Mouse (Mus musculus) MEL (cell line): ENCODE results near the gene Tapt1. TPM values are rescaled to one million over a fixed set of nuclear protein-coding genes. Genes with fewer than 3 reads are reported as not detected.

Experiments
- DNase-seq: peaks from one replicate; pipeline ENCODE4 v3.0.0; 2011; ENCODE audit warnings: low read depth, low spot score
- H3K27ac ChIP-seq: 2 replicates; pipeline ENCODE4 v1.5.1; 2012; ENCODE audit warnings: low read depth, mild to moderate bottlenecking, control low read depth, low read length, moderate library complexity; ENCODE audit not compliant: control insufficient read depth
- H3K27me3 ChIP-seq, 2 experiments: fragments of 150-350 bp in 1 of 2; sonication (generic) in 1 of 2; 2 replicates each; pipeline ENCODE4 v1.6.1; 2012; ENCODE audit warnings: low read length in 2 of 2, mild to moderate bottlenecking in 2 of 2, improper control_type of control experiment in 1 of 2, moderate library complexity in 1 of 2; ENCODE audit not compliant: insufficient read depth in 2 of 2, control insufficient read depth in 1 of 2
- H3K36me3 ChIP-seq, 2 experiments: 2 replicates each; pipeline ENCODE4 v1.6.1; 2012 to 2014; ENCODE audit warnings: low read length in 2 of 2, improper control_type of control experiment in 1 of 2, inconsistent platforms in 1 of 2, mild to moderate bottlenecking in 1 of 2; ENCODE audit not compliant: insufficient read depth in 2 of 2, control insufficient read depth in 1 of 2
- H3K4me1 ChIP-seq, 2 experiments: fragments of 150-350 bp in 1 of 2; sonication (generic) in 1 of 2; 2 replicates each; pipeline ENCODE4 v1.6.1; 2012; ENCODE audit warnings: low read length in 2 of 2, improper control_type of control experiment in 1 of 2, mild to moderate bottlenecking in 1 of 2; ENCODE audit not compliant: insufficient read depth in 2 of 2, control insufficient read depth in 1 of 2
- H3K4me3 ChIP-seq, 2 experiments: fragments of 150-350 bp in 1 of 2; sonication (generic) in 1 of 2; 2 replicates each; pipeline ENCODE4 v1.5.1; 2012; ENCODE audit warnings: low read depth in 2 of 2, low read length in 2 of 2, mild to moderate bottlenecking in 2 of 2, moderate library complexity in 2 of 2, control low read depth in 1 of 2, improper control_type of control experiment in 1 of 2; ENCODE audit not compliant: control insufficient read depth in 1 of 2, insufficient read depth in 1 of 2
- H3K79me2 ChIP-seq: 2 replicates; pipeline ENCODE4 v1.6.1; 2012; ENCODE audit warnings: mild to moderate bottlenecking, low read length, moderate library complexity; ENCODE audit not compliant: control insufficient read depth, poor library complexity, insufficient read depth
- H3K9ac ChIP-seq: 2 replicates; pipeline ENCODE4 v1.6.1; 2012; ENCODE audit warnings: low read depth, mild to moderate bottlenecking, control low read depth, low read length, moderate library complexity; ENCODE audit not compliant: control insufficient read depth, poor library complexity, severe bottlenecking
- H3K9me3 ChIP-seq: fragments of 150-350 bp; sonication (generic); replicated peaks from 2 replicates; pipeline ENCODE4 v1.6.1; 2012; ENCODE audit warnings: mild to moderate bottlenecking, low read length, improper control_type of control experiment, moderate library complexity; ENCODE audit not compliant: insufficient read depth
- BHLHE40 ChIP-seq: IDR thresholded peaks from 2 replicates; pipeline ENCODE4 v1.6.1; 2012; ENCODE audit warnings: low read depth, mild to moderate bottlenecking, inconsistent platforms, low read length, improper control_type of control experiment, borderline replicate concordance
- CHD1 ChIP-seq: IDR thresholded peaks from 2 replicates; pipeline ENCODE4 v1.6.1; 2012; ENCODE audit warnings: low read depth, mild to moderate bottlenecking, inconsistent platforms, low read length, improper control_type of control experiment
- CHD2 ChIP-seq: IDR thresholded peaks from 2 replicates; pipeline ENCODE4 v1.6.1; 2011; ENCODE audit warnings: low read length, improper control_type of control experiment
- CTCF ChIP-seq, 3 experiments: IDR thresholded peaks in 2 of 3; conservative IDR thresholded peaks in 1 of 3; 2 replicates each; pipeline ENCODE4 v1.5.1; 2011 to 2012; ENCODE audit warnings: low read length in 3 of 3, low read depth in 2 of 3, mild to moderate bottlenecking in 2 of 3, improper control_type of control experiment in 1 of 3, inconsistent platforms in 1 of 3, mixed read lengths in 1 of 3, moderate library complexity in 1 of 3; ENCODE audit not compliant: control insufficient read depth in 1 of 3, insufficient read depth in 1 of 3, poor library complexity in 1 of 3, severe bottlenecking in 1 of 3
- E2F4 ChIP-seq: IDR thresholded peaks from 2 replicates; pipeline ENCODE4 v1.6.1; 2011; ENCODE audit warnings: low read depth, low read length, improper control_type of control experiment, borderline replicate concordance
- ELF1 ChIP-seq: IDR thresholded peaks from 2 replicates; pipeline ENCODE4 v1.6.1; 2014; ENCODE audit warnings: low read depth, mild to moderate bottlenecking, inconsistent platforms, low read length, improper control_type of control experiment, moderate library complexity
- EP300 ChIP-seq, 2 experiments: IDR thresholded peaks; 2 replicates each; pipeline ENCODE4 v1.6.1; 2011; ENCODE audit warnings: improper control_type of control experiment in 2 of 2, low read length in 2 of 2, low read depth in 1 of 2, mild to moderate bottlenecking in 1 of 2
- ETS1 ChIP-seq: IDR thresholded peaks from 2 replicates; pipeline ENCODE4 v1.6.1; 2012; ENCODE audit warnings: low read depth, mild to moderate bottlenecking, inconsistent platforms, low read length, improper control_type of control experiment, moderate library complexity
- GABPA ChIP-seq: IDR thresholded peaks from 2 replicates; pipeline ENCODE4 v1.6.1; 2012; ENCODE audit warnings: low read depth, mild to moderate bottlenecking, inconsistent platforms, low read length, improper control_type of control experiment, moderate library complexity
- GATA1 ChIP-seq: IDR thresholded peaks from 2 replicates; pipeline ENCODE4 v1.6.1; 2011; ENCODE audit warnings: low read depth, low read length, improper control_type of control experiment
- HCFC1 ChIP-seq: IDR thresholded peaks from 2 replicates; pipeline ENCODE4 v1.6.1; 2012; ENCODE audit warnings: low read depth, mild to moderate bottlenecking, inconsistent platforms, low read length, improper control_type of control experiment, moderate library complexity
- JUND ChIP-seq: IDR thresholded peaks from 2 replicates; pipeline ENCODE4 v1.6.1; 2011; ENCODE audit warnings: low read depth, mild to moderate bottlenecking, improper control_type of control experiment, low read length
- KAT2A ChIP-seq: conservative IDR thresholded peaks from 2 replicates; pipeline ENCODE4 v1.6.1; 2012; ENCODE audit warnings: low read depth, low read length, improper control_type of control experiment, inconsistent platforms
- MYB ChIP-seq: IDR thresholded peaks from 2 replicates; pipeline ENCODE4 v1.6.1; 2011; ENCODE audit warnings: mild to moderate bottlenecking, low read depth, low read length, improper control_type of control experiment
- NRF1 ChIP-seq: IDR thresholded peaks from 2 replicates; pipeline ENCODE4 v1.6.1; 2014; ENCODE audit warnings: low read depth, mild to moderate bottlenecking, inconsistent platforms, low read length, improper control_type of control experiment, moderate library complexity; ENCODE audit not compliant: poor library complexity, insufficient read depth, severe bottlenecking
- POLR2A ChIP-seq, 2 experiments: IDR thresholded peaks; 2 replicates each; pipeline ENCODE4 v1.6.1; 2011 to 2012; ENCODE audit warnings: low read length in 2 of 2, mild to moderate bottlenecking in 2 of 2, control low read depth in 1 of 2, improper control_type of control experiment in 1 of 2, low read depth in 1 of 2, moderate library complexity in 1 of 2; ENCODE audit not compliant: control insufficient read depth in 1 of 2, insufficient read depth in 1 of 2, poor library complexity in 1 of 2
- POLR2AphosphoS2 ChIP-seq: IDR thresholded peaks from 2 replicates; pipeline ENCODE4 v1.6.1; 2011; ENCODE audit warnings: low read length, improper control_type of control experiment
- POLR2AphosphoS5 ChIP-seq: IDR thresholded peaks from 2 replicates; pipeline ENCODE4 v1.6.1; 2012; ENCODE audit warnings: low read depth, borderline replicate concordance, mild to moderate bottlenecking, inconsistent platforms, low read length, moderate library complexity, mixed read lengths
- RAD21 ChIP-seq: IDR thresholded peaks from 2 replicates; pipeline ENCODE4 v1.6.1; 2011; ENCODE audit warnings: mild to moderate bottlenecking, low read depth, low read length, improper control_type of control experiment
- SMC3 ChIP-seq: IDR thresholded peaks from 2 replicates; pipeline ENCODE4 v1.6.1; 2011; ENCODE audit warnings: low read depth, low read length, improper control_type of control experiment
- TAL1 ChIP-seq: IDR thresholded peaks from 2 replicates; pipeline ENCODE4 v1.6.1; 2012; ENCODE audit warnings: mild to moderate bottlenecking, inconsistent platforms, low read length, moderate library complexity, mixed read lengths
- TBP ChIP-seq: IDR thresholded peaks from 2 replicates; pipeline ENCODE4 v1.8.0; 2011; ENCODE audit warnings: low read depth, low read length, improper control_type of control experiment
- USF1 ChIP-seq: IDR thresholded peaks from 2 replicates; pipeline ENCODE4 v1.6.1; 2014; ENCODE audit warnings: low read depth, mild to moderate bottlenecking, inconsistent platforms, low read length, improper control_type of control experiment, moderate library complexity
- USF2 ChIP-seq, 2 experiments: IDR thresholded peaks; 2 replicates each; pipeline ENCODE4 v1.6.1; 2011 to 2012; ENCODE audit warnings: improper control_type of control experiment in 2 of 2, low read length in 2 of 2, borderline replicate concordance in 1 of 2, inconsistent platforms in 1 of 2, low read depth in 1 of 2, mild to moderate bottlenecking in 1 of 2; ENCODE audit not compliant: insufficient read depth in 1 of 2
- ZC3H11A ChIP-seq: IDR thresholded peaks from 2 replicates; pipeline ENCODE4 v1.6.1; 2012; ENCODE audit warnings: low read depth, mild to moderate bottlenecking, inconsistent platforms, low read length, improper control_type of control experiment
- ZKSCAN1 ChIP-seq: IDR thresholded peaks from 2 replicates; pipeline ENCODE4 v1.6.1; 2012; ENCODE audit warnings: low read depth, mild to moderate bottlenecking, inconsistent platforms, low read length, improper control_type of control experiment, moderate library complexity
- ZMIZ1 ChIP-seq: IDR thresholded peaks from 2 replicates; pipeline ENCODE4 v1.6.1; 2012; ENCODE audit warnings: low read depth, mild to moderate bottlenecking, inconsistent platforms, low read length, improper control_type of control experiment, moderate library complexity
- polyA plus RNA-seq, 2 experiments: library from polyadenylated mRNA; stranded (reverse) in 1 of 2; unstranded in 1 of 2; fragments of >175 nt in 1 of 2; fragments of >200 nt in 1 of 2; gene quantifications; 2 replicates each; pipeline versions ENCODE4 v1.2.1 to v1.2.4; 2012; ENCODE audit warnings: low replicate concordance in 2 of 2, low read depth in 1 of 2; ENCODE audit not compliant: insufficient read length in 2 of 2, insufficient read depth in 1 of 2, missing spikeins in 1 of 2
- total RNA-seq: library from RNA; depleted of rRNA; stranded (reverse); fragments of 300-350 nt; gene quantifications from 2 replicates; pipeline ENCODE4 v1.2.3, GENCODE M21; 2012

Gene Tapt1
- total and polyA plus RNA-seq, 3 experiments: 47.0 to 64.6 TPM; not detected in 1

GRCm38 (mm10) chr5:44261691-44262090, 35.3 kb upstream of the Tapt1 start:
- TF ChIP-seq GABPA (no peak), RAD21 (no peak), GATA1 (no peak), JUND (no peak), HCFC1 (no peak), TBP (no peak), CHD1 (no peak), E2F4 (no peak), USF1 (no peak), CHD2 (no peak), CTCF (IDR thresholded peaks at IDR 0.05 in 2 of 3, conservative IDR thresholded peaks at IDR 0.05 in 1 of 3; ENCODE audit: control insufficient read depth in 1 of 3, insufficient read depth in 1 of 3, low read depth in 2 of 3, low read length in 3 of 3, poor library complexity in 1 of 3, severe bottlenecking in 1 of 3) (no peak), POLR2AphosphoS5 (no peak), ZKSCAN1 (no peak), POLR2AphosphoS2 (no peak), BHLHE40 (no peak), NRF1 (no peak), ZC3H11A (no peak), KAT2A (no peak), ELF1 (no peak), USF2 (IDR thresholded peaks at IDR 0.05; ENCODE audit: borderline replicate concordance in 1 of 2, insufficient read depth in 1 of 2, low read depth in 1 of 2, low read length in 2 of 2) (no peak)
- Histone ChIP-seq H3K9me3 (no peaks in the 10 kb centered on the region), H3K4me1 (no peaks in the 10 kb centered on the region), H3K79me2 (no peaks in the 10 kb centered on the region), H3K36me3 (no peaks in the 10 kb centered on the region), H3K27ac (no peak overlapping the region), H3K9ac (no peak overlapping the region), H3K4me3 (no peak overlapping the region), H3K27me3 (peaks cover 7 to 14% of the 10 kb centered on the region in 2 experiments)
- DNase-seq: no peak

- Histone ChIP-seq H3K4me1 (no peaks in the 10 kb centered on the region), H3K27ac (no peak overlapping the region), H3K4me3 (no peak overlapping the region), H3K9ac (no peak overlapping the region), H3K27me3 (peaks cover 7 to 12% of the 10 kb centered on the region in 2 experiments), H3K9me3 (no peaks in the 10 kb centered on the region), H3K36me3 (no peaks in the 10 kb centered on the region), H3K79me2 (no peaks in the 10 kb centered on the region)
- TF ChIP-seq ETS1: no peak
- TF ChIP-seq RAD21: no peak
- no peak for TF ChIP-seq EP300 (IDR thresholded peaks at IDR 0.05; ENCODE audit: low read depth in 1 of 2, low read length in 2 of 2)
- no peak for TF ChIP-seq ZKSCAN1
- TF ChIP-seq ZC3H11A: no peak
- no peak for TF ChIP-seq GABPA
- no peak for TF ChIP-seq NRF1
- TF ChIP-seq TAL1: no peak
- no peak for TF ChIP-seq KAT2A
- TF ChIP-seq MYB: no peak
- no peak for TF ChIP-seq SMC3
- TF ChIP-seq POLR2AphosphoS5: no peak
- TF ChIP-seq BHLHE40: no peak
- no peak for TF ChIP-seq USF1
- no peak for TF ChIP-seq POLR2A (IDR thresholded peaks at IDR 0.05; ENCODE audit: control insufficient read depth in 1 of 2, insufficient read depth in 1 of 2, low read depth in 1 of 2, low read length in 2 of 2, poor library complexity in 1 of 2)
- TF ChIP-seq JUND: no peak
- TF ChIP-seq ZMIZ1: no peak
- no peak for DNase-seq
Observed at GRCm38 (mm10) chr5:44261172-44261571, 34.7 kb upstream of the Tapt1 start.
